Mouse (Mus musculus) cerebellum, adult 11-12 months (tissue): ENCODE measurements around the gene Perm1.

ENCODE experiments used
- DNase-seq: peaks from one replicate; pipeline ENCODE4 v3.0.0; 2022

Perm1 gene

DNA sequence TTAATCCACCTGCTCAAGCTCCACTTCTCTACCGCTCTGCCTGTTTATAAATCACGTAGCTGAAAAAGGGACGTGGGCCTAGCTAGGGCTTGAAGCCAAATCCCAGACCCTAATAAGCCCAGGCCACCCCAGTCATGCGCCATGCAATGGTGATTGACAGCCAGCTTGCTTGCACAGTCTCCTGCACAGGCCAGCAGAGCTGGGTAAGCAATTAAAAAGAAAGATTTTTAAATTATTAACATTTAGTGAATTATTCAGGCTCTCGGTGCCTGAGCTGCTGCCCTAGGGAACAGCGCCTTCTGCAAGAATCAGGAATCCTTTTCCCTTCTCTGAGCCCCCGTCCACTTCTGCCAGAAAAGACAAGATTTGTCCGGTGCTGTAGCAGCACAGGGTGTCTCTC, 35.4 kb downstream of the Perm1 start:
- no peak for DNase-seq

DNA sequence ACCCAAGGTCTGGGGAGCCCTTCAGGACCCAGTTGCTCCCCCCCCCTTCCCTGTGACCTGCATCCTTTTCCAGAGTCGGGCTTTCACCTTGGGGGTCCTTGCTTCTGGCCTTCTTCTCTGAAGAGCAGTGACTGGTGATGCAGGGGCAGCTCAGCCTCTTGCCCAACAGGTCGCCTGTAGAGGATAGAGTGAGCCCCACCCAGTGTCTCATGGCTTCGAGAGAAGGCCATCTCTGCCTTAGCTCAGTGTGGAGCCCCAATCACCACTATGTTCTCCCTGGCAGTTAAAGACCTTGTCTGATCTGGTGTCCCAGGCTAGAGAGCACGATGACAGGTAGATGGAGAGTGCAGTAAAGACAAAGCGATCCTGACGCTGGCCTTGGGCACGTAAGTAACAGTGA, 36.5 kb downstream of the Perm1 start:
- no peak for DNase-seq

DNA sequence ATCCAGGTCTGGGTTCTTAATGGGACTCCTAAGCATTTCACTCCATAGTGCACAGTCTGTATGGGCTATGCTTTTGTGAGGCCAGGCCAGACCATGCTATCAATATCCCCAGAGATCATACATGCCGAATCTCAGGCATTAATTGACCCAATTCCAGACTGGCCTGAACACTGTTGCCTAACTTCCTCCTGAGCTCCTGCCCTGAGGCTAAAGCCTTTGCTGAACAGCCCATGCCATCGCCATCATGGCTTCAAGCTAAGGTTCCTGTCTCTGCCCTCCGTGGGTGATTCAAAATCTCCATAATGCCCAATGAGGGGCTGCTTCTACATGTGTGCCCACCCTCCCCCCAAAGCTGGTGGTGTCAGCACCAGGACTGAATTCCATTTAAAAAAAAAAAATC, 37.0 kb downstream of the Perm1 start:
- no peak for DNase-seq

DNA sequence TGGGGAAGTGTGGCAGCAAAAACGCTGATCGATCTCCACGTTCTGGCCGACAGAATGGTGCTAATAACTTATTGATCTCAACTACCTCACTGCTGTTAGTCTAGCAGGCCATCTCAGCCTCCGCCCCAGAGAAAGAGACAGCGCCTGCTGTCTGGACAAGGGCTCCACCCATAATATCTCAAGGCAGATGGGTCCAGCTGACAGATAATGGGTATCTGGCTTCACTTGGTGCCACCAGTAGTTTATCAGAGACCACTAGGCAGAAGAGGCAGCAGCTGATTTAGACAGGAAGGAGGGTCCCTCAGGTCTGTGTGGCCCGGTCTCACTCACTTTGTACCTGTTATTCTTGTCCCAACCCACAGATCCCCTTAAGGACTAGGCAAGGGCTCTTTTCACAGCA, 37.4 kb downstream of the Perm1 start:
- DNase-seq: no peak

DNA sequence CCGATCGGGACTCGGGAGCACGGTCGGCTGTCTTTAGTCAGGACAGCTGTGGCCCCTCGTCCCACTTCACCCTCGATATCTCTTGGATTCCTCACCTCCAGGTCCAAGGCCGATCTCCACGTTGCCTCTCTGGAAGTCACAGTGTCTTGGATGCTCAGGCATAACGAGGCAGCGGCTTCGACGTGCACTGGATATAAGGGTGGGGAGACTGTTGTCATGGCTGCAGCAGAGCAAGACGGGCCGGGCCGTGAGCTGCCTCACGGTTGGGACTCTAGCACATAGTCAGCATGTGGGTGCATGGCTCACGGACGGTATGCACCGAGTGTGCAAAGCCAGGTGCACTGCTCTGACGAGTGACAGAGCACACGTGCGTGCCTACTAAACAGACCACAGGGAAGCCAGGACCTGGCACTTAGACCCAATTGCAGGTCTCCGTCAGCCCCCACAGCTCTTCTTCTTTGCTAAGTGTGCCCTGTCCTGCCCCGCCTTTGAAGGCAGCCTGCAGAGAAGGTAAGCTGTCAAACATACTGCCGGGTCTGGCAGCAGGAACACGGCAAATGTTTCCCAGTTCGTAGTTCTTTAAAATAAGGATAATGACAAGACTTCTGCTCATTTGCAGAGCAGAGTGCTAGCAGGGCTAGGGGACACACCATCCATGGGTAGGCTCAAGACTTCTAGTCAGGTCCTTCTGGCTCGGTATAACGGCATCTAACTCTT, 38.9 kb downstream of the Perm1 start:
- DNase-seq: no peak

DNA sequence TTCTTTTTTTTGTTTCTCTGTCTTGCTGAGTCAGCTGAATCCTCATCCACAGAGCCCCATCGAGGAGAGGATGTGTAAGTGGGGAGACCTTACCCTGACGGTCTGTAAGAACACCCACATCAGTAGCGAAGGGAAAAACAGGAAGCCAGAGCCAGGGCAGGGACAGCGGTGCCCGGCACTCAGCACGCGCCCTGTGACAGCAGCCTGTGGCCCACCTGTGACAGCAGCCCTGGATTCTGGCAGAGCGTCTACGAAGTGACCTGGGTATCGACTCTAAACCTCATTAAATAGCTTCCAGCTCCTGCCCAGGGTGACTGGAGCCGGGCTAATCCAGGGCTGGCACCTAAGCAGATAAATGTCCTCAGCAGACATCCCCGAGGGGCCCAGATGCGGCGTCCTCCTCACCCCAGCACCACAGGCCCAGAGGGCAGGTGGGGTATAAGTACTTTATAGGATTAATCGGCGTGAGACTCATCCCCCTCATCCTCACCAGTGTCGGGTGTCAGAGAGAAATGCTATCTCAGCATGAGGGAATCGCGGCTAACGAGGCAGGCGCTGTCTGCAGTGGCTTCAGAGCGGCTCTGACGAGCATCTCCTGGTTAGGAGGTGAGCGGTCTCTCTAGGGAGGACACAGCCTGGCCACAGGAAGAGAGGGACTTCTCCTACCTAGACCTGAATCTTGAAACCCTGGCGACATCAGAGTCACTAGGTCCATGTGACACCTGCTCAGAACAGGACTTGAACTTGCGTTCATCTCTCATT, 39.6 kb downstream of the Perm1 start, which contains the start of gene Samd11:
Gene Samd11 (minus strand): TSS at position 580 of the 762 bp plus-strand sequence.
- no peak for DNase-seq
